Mouse (Mus musculus) limb, embryonic 11.5 days (tissue): Measurements from ENCODE around the gene Cct2. TPM values are rescaled to one million over a fixed set of nuclear protein-coding genes. Genes with fewer than 3 reads are reported as not detected.

ENCODE experiments used
- ATAC-seq: fragments of 200-750 bp; cut with Nextera tagmentation; 2 replicates; pipeline ENCODE4 v1.8.0; 2017; ENCODE audit warnings: low read depth; ENCODE audit not compliant: insufficient number of reproducible peaks, low FRiP score, low TSS enrichment
- DNase-seq: peaks from one replicate; pipeline ENCODE4 v3.0.0-alpha.2; 2015; ENCODE audit warnings: low spot score
- H3K27ac ChIP-seq: fragments of 300-500 bp; sonication (generic); replicated peaks from 2 replicates; pipeline ENCODE4 v1.5.1; 2014; ENCODE audit warnings: low read depth, mild to moderate bottlenecking, low read length
- H3K27me3 ChIP-seq: fragments of 300-500 bp; sonication (generic); 2 replicates; pipeline ENCODE4 v1.6.1; 2014; ENCODE audit warnings: mild to moderate bottlenecking, low read length, mixed read lengths; ENCODE audit not compliant: control insufficient read depth, insufficient read depth
- H3K36me3 ChIP-seq: fragments of 300-500 bp; sonication (generic); 2 replicates; pipeline ENCODE4 v1.6.1; 2014; ENCODE audit warnings: mild to moderate bottlenecking, low read length, moderate library complexity, mixed read lengths; ENCODE audit not compliant: control insufficient read depth, insufficient read depth
- H3K4me1 ChIP-seq: fragments of 300-500 bp; sonication (generic); 2 replicates; pipeline ENCODE4 v1.6.1; 2014; ENCODE audit warnings: low read length, mixed read lengths; ENCODE audit not compliant: control insufficient read depth, insufficient read depth
- H3K4me2 ChIP-seq: fragments of 300-500 bp; sonication (generic); 2 replicates; pipeline ENCODE4 v1.6.1; 2014; ENCODE audit warnings: low read depth, mild to moderate bottlenecking, moderate library complexity; ENCODE audit not compliant: severe bottlenecking
- H3K4me3 ChIP-seq: fragments of 300-500 bp; sonication (generic); 2 replicates; pipeline ENCODE4 v1.5.1; 2014; ENCODE audit warnings: low read depth, low read length
- H3K9ac ChIP-seq: fragments of 300-500 bp; sonication (generic); 2 replicates; pipeline ENCODE4 v1.6.1; 2014; ENCODE audit warnings: mild to moderate bottlenecking, low read length
- H3K9me3 ChIP-seq: fragments of 300-500 bp; sonication (generic); 2 replicates; pipeline ENCODE4 v1.6.1; 2016; ENCODE audit warnings: low read length; ENCODE audit not compliant: control insufficient read depth
- WGBS: fragments of 180-500 bp; shearing (Covaris S2); extraction: QIAGEN DNeasy Blood & Tissue Kit; methylation state at CpG from one replicate; pipeline ENCODE4 v1.1.7; 2014; 5-methylcytosine and 5-hydroxymethylcytosine counted together
- polyA plus RNA-seq: library from polyadenylated mRNA; unstranded; fragments of >200 nt; fragmentation: Nextera tagmentation; extraction: Ambion mirVana; gene quantifications from 2 replicates; pipeline ENCODE4 v1.2.1, GENCODE M21; 2014

Cct2 gene
- polyA plus RNA-seq, 1 experiment from 2014 or later: 362 TPM

- DNase-seq (peak; percentile 55), ATAC-seq (peak; percentile 82; the same call in 1 of the 2 replicates)
- H3K9me3 ChIP-seq: no peaks in the 10 kb centered on the region
- H3K4me2 ChIP-seq: no peak overlapping the region
- H3K27ac ChIP-seq: no peak overlapping the region; the same call in 1 of the 2 replicates
- H3K4me1 ChIP-seq: peaks cover 5% of the 10 kb centered on the region; the same call in 1 of the 2 replicates
- no peaks in the 10 kb centered on the region for H3K27me3 ChIP-seq
- no peaks in the 10 kb centered on the region for H3K36me3 ChIP-seq
- WGBS: 42% methylated on average over 5 of the region's 5 CpGs
- no peak overlapping the region for H3K4me3 ChIP-seq
- H3K9ac ChIP-seq: no peak overlapping the region
These were observed 58.9 kb downstream of the Cct2 start for GRCm38 (mm10) chr10:117004695-117005094.

Other genes with a start within 250 kb of the Cct2 start
- 0.07 and 0.16 TPM in 2 replicates for gene Myrfl, start 166.9 kb downstream of the Cct2 start, polyA plus RNA-seq
- 43.1 and 43.5 TPM in 2 replicates for gene Rab3ip, start 113.0 kb downstream of the Cct2 start, polyA plus RNA-seq
- gene Gm10271, start 91.2 kb downstream of the Cct2 start, polyA plus RNA-seq: not detected in 2 replicates
- gene Best3, start 77.5 kb downstream of the Cct2 start, polyA plus RNA-seq: 0.23 and 0.31 TPM in 2 replicates
- gene Lrrc10, start 18.5 kb downstream of the Cct2 start, polyA plus RNA-seq: 0.11 TPM in 1 of 2 replicates, not detected in the other
- 24.9 and 27.9 TPM in 2 replicates for gene Frs2, start 84.7 kb upstream of the Cct2 start, polyA plus RNA-seq
- gene Yeats4, start 160.7 kb upstream of the Cct2 start, polyA plus RNA-seq: 131 TPM in 2 replicates
- 0.17 and 0.23 TPM in 2 replicates for gene 9530003J23Rik, start 174.9 kb upstream of the Cct2 start, polyA plus RNA-seq
- 10.0 and 11.7 TPM in 2 replicates for gene Lyz2, start 218.5 kb upstream of the Cct2 start, polyA plus RNA-seq
- not detected in 2 replicates for gene Lyz1, start 229.1 kb upstream of the Cct2 start, polyA plus RNA-seq